Mouse (Mus musculus) limb, embryonic 11.5 days (tissue): ENCODE data around the gene Nlgn2. TPM values are rescaled to one million over a fixed set of nuclear protein-coding genes. Genes with fewer than 3 reads are reported as not detected.
A peak's percentile ranks its signal among the peaks of the same experiment; 100 is the strongest.

ENCODE experiments used
- ATAC-seq: fragments of 200-750 bp; cut with Nextera tagmentation; 2 replicates; pipeline ENCODE4 v1.8.0; 2017; ENCODE audit warnings: low read depth; ENCODE audit not compliant: insufficient number of reproducible peaks, low FRiP score, low TSS enrichment
- DNase-seq: peaks from one replicate; pipeline ENCODE4 v3.0.0-alpha.2; 2015; ENCODE audit warnings: low spot score
- H3K27ac ChIP-seq: fragments of 300-500 bp; sonication (generic); replicated peaks from 2 replicates; pipeline ENCODE4 v1.5.1; 2014; ENCODE audit warnings: low read depth, mild to moderate bottlenecking, low read length
- H3K27me3 ChIP-seq: fragments of 300-500 bp; sonication (generic); 2 replicates; pipeline ENCODE4 v1.6.1; 2014; ENCODE audit warnings: mild to moderate bottlenecking, low read length, mixed read lengths; ENCODE audit not compliant: control insufficient read depth, insufficient read depth
- H3K36me3 ChIP-seq: fragments of 300-500 bp; sonication (generic); 2 replicates; pipeline ENCODE4 v1.6.1; 2014; ENCODE audit warnings: mild to moderate bottlenecking, low read length, moderate library complexity, mixed read lengths; ENCODE audit not compliant: control insufficient read depth, insufficient read depth
- H3K4me1 ChIP-seq: fragments of 300-500 bp; sonication (generic); 2 replicates; pipeline ENCODE4 v1.6.1; 2014; ENCODE audit warnings: low read length, mixed read lengths; ENCODE audit not compliant: control insufficient read depth, insufficient read depth
- H3K4me2 ChIP-seq: fragments of 300-500 bp; sonication (generic); 2 replicates; pipeline ENCODE4 v1.6.1; 2014; ENCODE audit warnings: low read depth, mild to moderate bottlenecking, moderate library complexity; ENCODE audit not compliant: severe bottlenecking
- H3K4me3 ChIP-seq: fragments of 300-500 bp; sonication (generic); 2 replicates; pipeline ENCODE4 v1.5.1; 2014; ENCODE audit warnings: low read depth, low read length
- H3K9ac ChIP-seq: fragments of 300-500 bp; sonication (generic); 2 replicates; pipeline ENCODE4 v1.6.1; 2014; ENCODE audit warnings: mild to moderate bottlenecking, low read length
- H3K9me3 ChIP-seq: fragments of 300-500 bp; sonication (generic); 2 replicates; pipeline ENCODE4 v1.6.1; 2016; ENCODE audit warnings: low read length; ENCODE audit not compliant: control insufficient read depth
- WGBS: fragments of 180-500 bp; shearing (Covaris S2); extraction: QIAGEN DNeasy Blood & Tissue Kit; methylation state at CpG from one replicate; pipeline ENCODE4 v1.1.7; 2014; 5-methylcytosine and 5-hydroxymethylcytosine counted together
- polyA plus RNA-seq: library from polyadenylated mRNA; unstranded; fragments of >200 nt; fragmentation: Nextera tagmentation; extraction: Ambion mirVana; gene quantifications from 2 replicates; pipeline ENCODE4 v1.2.1, GENCODE M21; 2014

Nlgn2 gene
- polyA plus RNA-seq, 1 experiment from 2014 or later: 5.8 TPM

GRCm38 (mm10) chr11:69804972-69805909 is 32.3 kb downstream of the Nlgn2 start, which contains the start of gene Tmem102:
Tmem102 (minus strand) TSS chr11:69805624.
- Histone ChIP-seq H3K4me2 (peak within 1 kb of the TSS; percentile 85; the same call in 1 of the 2 replicates), H3K4me1 (peaks cover 33% of the 10 kb centered on the region), H3K27me3 (peaks cover 57% of the 10 kb centered on the region), H3K9ac (no peak within 1 kb of the TSS; the same call in 1 of the 2 replicates), H3K36me3 (no peaks in the 10 kb centered on the region), H3K4me3 (no peak within 1 kb of the TSS; the same call in 1 of the 2 replicates), H3K27ac (no peak within 1 kb of the TSS), H3K9me3 (no peaks in the 10 kb centered on the region)
- DNase-seq: peak; percentile 38
- 6% methylated on average over 29 of the region's 29 CpGs for WGBS
- ATAC-seq: no peak

GRCm38 (mm10) chr11:69804652-69804940 is 33.0 kb downstream of the Nlgn2 start:
- peaks cover 61% of the 10 kb centered on the region for H3K27me3 ChIP-seq
- H3K4me3 ChIP-seq: no peak overlapping the region; the same call in 1 of the 2 replicates
- peaks cover 40% of the 10 kb centered on the region for H3K4me1 ChIP-seq
- ATAC-seq (no peak), DNase-seq (peak; percentile 41)
- no peak overlapping the region for H3K9ac ChIP-seq
- no peaks in the 10 kb centered on the region for H3K9me3 ChIP-seq
- WGBS: 3% methylated on average over 12 of the region's 12 CpGs
- no peaks in the 10 kb centered on the region for H3K36me3 ChIP-seq
- H3K27ac ChIP-seq: no peak overlapping the region
- H3K4me2 ChIP-seq: peak overlapping the region; percentile 85; the same call in 1 of the 2 replicates

GRCm38 (mm10) chr11:69803786-69804651 is 33.6 kb downstream of the Nlgn2 start:
- 1% methylated on average over 60 of the region's 60 CpGs for WGBS
- Histone ChIP-seq H3K27me3 (peaks cover 62% of the 10 kb centered on the region), H3K27ac (no peak overlapping the region), H3K4me3 (peak overlapping the region; percentile 46), H3K4me1 (peaks cover 42% of the 10 kb centered on the region), H3K4me2 (peak overlapping the region; percentile 85), H3K9me3 (no peaks in the 10 kb centered on the region), H3K36me3 (no peaks in the 10 kb centered on the region), H3K9ac (peak overlapping the region; percentile 41; the same call in 1 of the 2 replicates)
- DNase-seq (peak; percentile 79), ATAC-seq (no peak)

- peak overlapping the region; percentile 46 for H3K4me3 ChIP-seq
- peak overlapping the region; percentile 85 for H3K4me2 ChIP-seq
- H3K36me3 ChIP-seq: no peaks in the 10 kb centered on the region
- peaks cover 42% of the 10 kb centered on the region for H3K4me1 ChIP-seq
- H3K9ac ChIP-seq: no peak overlapping the region; the same call in 1 of the 2 replicates
- WGBS: 2% methylated on average over 12 of the region's 12 CpGs
- ATAC-seq: no peak
- H3K27me3 ChIP-seq: peaks cover 65% of the 10 kb centered on the region
- no peak overlapping the region for H3K27ac ChIP-seq
- no peak for DNase-seq
- no peaks in the 10 kb centered on the region for H3K9me3 ChIP-seq
Observed at GRCm38 (mm10) chr11:69803328-69803727, 34.3 kb downstream of the Nlgn2 start.

DNA sequence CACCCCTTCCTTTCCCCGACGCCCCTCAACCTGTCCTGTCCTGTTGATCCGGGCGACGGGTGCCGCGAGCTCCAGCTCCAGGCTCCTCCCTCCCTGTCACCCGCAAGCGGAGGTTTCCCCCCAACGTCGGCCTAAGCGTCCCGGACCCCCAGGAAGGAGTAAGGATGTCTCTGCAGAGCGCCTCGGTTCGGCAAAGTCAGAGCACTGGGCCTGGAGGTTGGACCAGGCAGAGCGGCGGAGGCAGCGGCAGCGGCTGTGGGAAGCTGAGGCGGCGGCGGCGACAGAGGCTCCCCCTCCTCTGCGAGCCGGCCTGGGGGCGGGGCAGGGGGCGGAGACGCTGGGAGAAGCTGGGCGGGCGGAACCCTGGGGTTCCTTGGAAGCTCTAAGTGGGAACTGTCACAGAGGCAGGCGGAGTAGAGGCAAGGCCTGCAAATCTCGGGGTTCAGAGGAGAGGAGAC is 34.9 kb downstream of the Nlgn2 start:
- Histone ChIP-seq H3K4me3 (peak overlapping the region; percentile 46), H3K4me2 (peak overlapping the region; percentile 85), H3K9me3 (no peaks in the 10 kb centered on the region), H3K27ac (no peak overlapping the region), H3K36me3 (no peaks in the 10 kb centered on the region), H3K9ac (peak overlapping the region; percentile 34; the same call in 1 of the 2 replicates), H3K27me3 (peaks cover 72% of the 10 kb centered on the region), H3K4me1 (peaks cover 42% of the 10 kb centered on the region)
- no peak for ATAC-seq
- peak; percentile 83 for DNase-seq
- under 1% methylated on average over 33 of the region's 33 CpGs for WGBS

DNA sequence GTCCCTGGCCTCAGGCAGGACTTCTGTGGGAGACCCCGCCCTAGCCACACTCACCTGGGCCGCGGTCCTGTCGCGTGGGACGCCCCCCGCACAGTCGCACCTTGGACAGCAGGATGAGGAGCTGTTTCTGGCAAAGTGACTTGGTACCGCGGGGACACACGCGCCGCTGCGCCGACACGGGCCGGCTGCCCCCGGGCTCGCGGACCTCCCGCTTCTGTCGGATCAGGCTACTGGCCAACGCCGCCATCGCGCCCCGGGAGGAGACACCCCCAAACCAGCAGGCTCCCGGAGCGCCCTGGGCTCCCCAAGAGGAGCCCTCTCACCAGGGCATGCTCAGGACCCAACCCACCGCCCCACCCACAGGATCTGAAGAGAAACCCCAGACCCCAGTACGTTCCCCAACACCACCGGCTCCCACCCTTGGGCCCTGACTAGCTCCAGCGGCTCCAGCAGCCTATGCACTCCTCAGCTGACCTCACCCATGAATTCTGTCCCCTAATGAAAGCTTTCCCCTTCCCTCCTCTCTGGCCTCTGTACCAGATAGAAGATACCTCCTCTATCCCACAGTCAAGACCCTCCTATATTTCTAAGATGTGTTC is 36.1 kb downstream of the Nlgn2 start, which contains the start of gene Fgf11:
Gene Fgf11, minus strand, starts transcription at position 479 of the 599 bp plus-strand sequence.
- Histone ChIP-seq H3K36me3 (no peaks in the 10 kb centered on the region), H3K9ac (peak within 1 kb of the TSS; percentile 68), H3K9me3 (no peaks in the 10 kb centered on the region), H3K4me1 (peaks cover 42% of the 10 kb centered on the region), H3K4me2 (peak within 1 kb of the TSS; percentile 91), H3K4me3 (peak within 1 kb of the TSS; percentile 46), H3K27ac (0 out of 2 replicates have a peak within 1 kb of the TSS, but pooled peaks have one; percentile 42), H3K27me3 (peaks cover 70% of the 10 kb centered on the region)
- DNase-seq (peak; percentile 32), ATAC-seq (no peak)
- WGBS: 2% methylated on average over 33 of the region's 33 CpGs

GRCm38 (mm10) chr11:69800392-69801197 is 37.0 kb downstream of the Nlgn2 start:
- peak overlapping the region; percentile 46 for H3K4me3 ChIP-seq
- ATAC-seq (peak; percentile 61; the same call in 1 of the 2 replicates), DNase-seq (peak; percentile 83)
- peak overlapping the region; percentile 91 for H3K4me2 ChIP-seq
- 0 out of 2 replicates have a peak overlapping the region, but pooled peaks have one; percentile 42 for H3K27ac ChIP-seq
- peaks cover 65% of the 10 kb centered on the region for H3K27me3 ChIP-seq
- H3K9ac ChIP-seq: peak overlapping the region; percentile 68
- H3K9me3 ChIP-seq: no peaks in the 10 kb centered on the region
- H3K4me1 ChIP-seq: peaks cover 42% of the 10 kb centered on the region
- no peaks in the 10 kb centered on the region for H3K36me3 ChIP-seq
- WGBS: under 1% methylated on average over 36 of the region's 36 CpGs
